Mouse (Mus musculus): ENCODE data around the gene Dpp6.

- TF ChIP-seq CTCF (IDR thresholded peaks at IDR 0.05; ENCODE audit: control insufficient read depth, insufficient read depth, low read length) = no peak
- no peak for TF ChIP-seq POLR2A (IDR thresholded peaks at IDR 0.05; ENCODE audit: borderline replicate concordance, control insufficient read depth, low read depth, low read length)
These were observed 732.3 kb downstream of the Dpp6 start for GRCm38 (mm10) chr5:27549291-27549690.

Measured in bone marrow, adult 2 months (tissue).